Mouse (Mus musculus) retina, postnatal 7 days (tissue): ENCODE data around the gene P2ry2.

Experiments
- DNase-seq: peaks from one replicate; pipeline ENCODE4 v3.0.0-alpha.2; 2012; ENCODE audit warnings: low read depth, low spot score

The P2ry2 gene

GRCm38 (mm10) chr7:101027623-101028443 lies 15.2 kb upstream of the P2ry2 start:
- no peak for DNase-seq

DNA sequence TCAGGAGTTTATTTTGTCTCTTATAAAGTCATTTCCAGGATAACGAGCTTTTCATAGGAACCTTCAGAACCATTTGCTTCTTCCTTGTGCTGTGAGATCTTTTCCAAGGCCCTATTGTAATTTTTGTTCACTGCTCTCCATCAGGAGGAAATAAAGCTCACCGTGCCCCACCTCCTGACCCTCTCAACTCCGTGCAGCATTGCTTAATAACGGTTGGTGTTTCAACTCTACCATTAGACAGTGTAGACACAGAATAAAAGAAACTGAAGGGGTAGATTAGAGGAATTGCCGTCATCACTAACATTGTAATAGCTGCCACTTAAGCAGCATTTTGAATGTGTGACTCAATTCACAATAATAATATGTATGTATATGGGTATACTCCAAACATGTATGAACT lies 14.2 kb upstream of the P2ry2 start:
- no peak for DNase-seq

- DNase-seq: no peak
These were observed 4.8 kb upstream of the P2ry2 start for GRCm38 (mm10) chr7:101017492-101017891.

- no peak for DNase-seq
These were observed 4.4 kb upstream of the P2ry2 start for GRCm38 (mm10) chr7:101017021-101017461.

- no peak for DNase-seq
These were observed 2.3 kb upstream of the P2ry2 start for GRCm38 (mm10) chr7:101014985-101015384.

- DNase-seq: no peak
These were observed 1.4 kb upstream of the P2ry2 start for GRCm38 (mm10) chr7:101014041-101014440.

- no peak for DNase-seq
These were observed 842 bp downstream of the P2ry2 start for GRCm38 (mm10) chr7:101011681-101012367.

GRCm38 (mm10) chr7:101010741-101011140 lies 1.9 kb downstream of the P2ry2 start:
- no peak for DNase-seq

GRCm38 (mm10) chr7:101006201-101006600 lies 6.5 kb downstream of the P2ry2 start:
- no peak for DNase-seq

DNA sequence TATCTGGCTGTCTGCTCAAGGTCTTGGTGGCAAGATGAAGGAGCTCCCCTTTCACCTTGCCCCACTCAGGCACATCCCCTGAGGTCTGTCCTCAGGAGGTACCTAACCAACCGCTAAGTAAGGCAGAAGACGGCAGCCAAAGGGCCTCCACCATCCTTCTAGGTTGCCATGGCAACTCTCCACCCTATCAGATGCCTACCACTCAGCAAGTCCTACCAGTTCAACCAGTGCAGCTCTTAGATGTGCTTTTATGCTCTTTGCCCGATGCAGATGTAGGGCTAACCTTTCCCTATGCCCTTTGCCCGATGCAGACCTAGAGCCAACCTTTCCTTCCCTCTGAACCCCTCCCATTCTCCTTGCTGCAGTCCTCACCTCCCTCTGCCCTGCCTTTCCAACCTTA lies 7.5 kb downstream of the P2ry2 start:
- DNase-seq: no peak

GRCm38 (mm10) chr7:101003442-101004326 lies 9.0 kb downstream of the P2ry2 start:
- DNase-seq: no peak

DNA sequence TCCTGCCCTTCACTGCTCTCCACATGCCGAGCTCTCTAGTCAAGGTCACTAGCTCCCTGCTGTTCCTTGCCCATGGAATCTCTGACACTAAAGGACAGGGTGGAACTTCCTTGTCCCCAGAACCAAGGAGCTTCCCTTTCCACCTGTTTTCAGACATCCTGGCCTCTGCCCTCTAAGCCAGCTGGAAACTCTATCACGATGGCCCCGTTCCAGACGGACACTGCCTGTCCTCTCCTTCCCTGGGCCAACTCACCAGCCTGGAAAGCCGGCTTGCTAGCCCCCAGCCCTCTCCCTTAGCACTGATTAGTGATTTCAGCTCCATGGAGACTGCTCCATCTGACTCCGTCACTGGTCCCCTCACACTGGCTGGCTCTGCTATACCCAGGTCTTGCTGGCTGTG lies 10.4 kb downstream of the P2ry2 start:
- DNase-seq: no peak

DNA sequence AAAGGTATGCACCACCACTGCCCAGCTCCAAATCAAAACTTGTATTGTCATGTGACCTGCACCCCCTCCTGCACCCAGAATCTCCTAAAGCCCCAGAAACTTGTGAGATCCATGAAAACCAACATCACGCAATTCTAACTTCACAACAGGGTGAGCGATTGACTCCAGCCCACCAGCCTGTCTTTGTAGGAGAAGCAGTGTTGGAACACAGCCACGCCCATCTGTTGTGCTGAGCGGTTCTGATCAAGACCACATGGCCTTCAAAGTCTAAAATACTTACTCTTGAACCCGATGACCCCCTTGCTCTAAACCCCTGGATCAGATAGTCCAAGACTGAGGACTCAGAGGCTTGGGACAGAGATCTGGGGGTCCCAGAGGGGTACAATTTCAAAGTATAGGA lies 13.0 kb downstream of the P2ry2 start:
- no peak for DNase-seq

GRCm38 (mm10) chr7:100998578-100998960 lies 14.1 kb downstream of the P2ry2 start:
- DNase-seq: no peak

- no peak for DNase-seq
These were observed 14.6 kb downstream of the P2ry2 start for GRCm38 (mm10) chr7:100997951-100998577.

DNA sequence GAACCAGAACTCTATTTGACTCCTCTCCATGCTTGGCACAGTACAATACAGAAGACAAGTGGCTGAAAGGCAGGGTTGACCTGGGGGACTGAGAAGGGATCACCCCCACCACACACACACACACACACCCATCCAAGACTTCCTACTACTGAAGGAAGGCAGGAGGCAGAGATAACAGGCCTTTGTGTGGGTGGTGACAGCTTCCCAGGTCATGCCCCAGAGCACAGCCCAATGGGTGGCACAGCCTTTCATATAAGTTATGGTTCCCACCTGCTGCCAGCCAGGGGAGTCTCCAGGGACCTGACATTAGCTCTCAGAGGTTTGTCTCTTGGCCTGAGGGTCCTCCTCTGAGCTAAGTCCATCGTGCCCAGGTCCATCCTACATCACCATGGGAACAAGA lies 15.5 kb downstream of the P2ry2 start:
- DNase-seq: no peak

DNA sequence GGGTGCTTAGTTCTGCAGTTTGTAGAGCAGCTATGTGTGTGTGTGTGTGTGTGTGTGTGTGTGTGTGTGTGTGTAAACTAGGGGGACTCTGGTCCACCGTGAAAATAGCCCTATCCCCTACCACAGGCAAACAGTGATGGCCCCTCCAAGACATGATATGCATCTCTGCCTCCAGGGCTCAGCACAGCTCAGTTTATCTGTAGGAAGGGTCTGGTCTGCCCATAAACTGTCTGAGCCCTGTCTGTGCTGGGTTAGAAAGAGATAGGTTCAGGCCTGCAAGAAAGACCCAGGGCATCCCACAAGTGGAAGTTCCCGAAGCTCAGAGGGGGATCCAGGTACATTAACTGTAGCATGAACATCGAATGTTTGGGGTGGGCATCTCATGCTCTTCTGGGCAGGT lies 16.7 kb downstream of the P2ry2 start:
- DNase-seq: no peak

GRCm38 (mm10) chr7:100995260-100995864 lies 17.3 kb downstream of the P2ry2 start:
- no peak for DNase-seq

GRCm38 (mm10) chr7:100993166-100993565 lies 19.5 kb downstream of the P2ry2 start:
- no peak for DNase-seq

- DNase-seq: no peak
These were observed 20.7 kb downstream of the P2ry2 start for GRCm38 (mm10) chr7:100991972-100992371.

DNA sequence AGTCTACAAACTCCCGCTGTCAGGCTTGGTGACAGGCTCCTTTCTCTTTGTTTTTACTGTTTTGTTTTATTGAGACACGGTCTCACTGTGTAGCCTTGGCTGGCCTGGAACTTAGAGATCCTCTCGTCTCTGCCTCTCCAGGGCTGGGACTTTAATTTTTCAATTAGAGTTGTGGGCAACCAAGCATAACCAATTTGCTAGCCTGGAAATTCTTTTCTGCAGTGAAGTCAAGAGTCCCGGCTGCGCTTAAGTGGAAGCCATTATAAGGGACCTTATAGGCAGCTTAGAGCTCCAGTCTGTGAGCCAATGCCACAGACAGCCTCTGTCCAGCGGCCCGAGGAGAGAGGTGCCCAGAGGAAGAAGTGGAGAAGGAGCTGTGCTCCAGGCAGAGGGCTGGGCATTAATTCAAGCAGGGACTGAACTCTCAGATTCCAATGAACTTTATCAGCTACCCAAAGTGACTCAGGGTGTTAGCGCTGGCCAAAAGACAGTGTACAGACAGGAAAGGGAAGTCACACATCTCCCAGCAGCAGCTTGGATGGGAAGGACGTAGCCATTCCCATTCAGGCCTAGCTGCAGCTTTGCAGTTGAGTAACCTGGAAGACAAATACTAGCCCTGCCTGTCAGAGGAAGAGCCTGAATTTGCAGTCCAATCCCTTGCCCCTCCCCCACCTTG lies 21.9 kb downstream of the P2ry2 start:
- no peak for DNase-seq
